Mouse (Mus musculus): Measurements from ENCODE around the gene Rbm47.
"Not testable (repeated sequence)": the region's sequence is repeated elsewhere in the genome, so short reads cannot be mapped to it uniquely, and the experiment has no call there.

The Rbm47 gene

GRCm38 (mm10) chr5:66173018-66173417 is at the start of gene Rbm47:
Rbm47 (minus strand) TSS chr5:66173118.
- no peak for DNase-seq (ENCODE audit: low read depth, low spot score)

GRCm38 (mm10) chr5:66220620-66221019 is 47.7 kb upstream of the Rbm47 start:
- DNase-seq (ENCODE audit: low read depth, low spot score) = no peak

- no peak for DNase-seq (ENCODE audit: low read depth, low spot score)
Measured at GRCm38 (mm10) chr5:66219692-66220091, 46.8 kb upstream of the Rbm47 start.

GRCm38 (mm10) chr5:66215569-66216277 is 42.8 kb upstream of the Rbm47 start:
- no peak for DNase-seq (ENCODE audit: low read depth, low spot score)

- DNase-seq (ENCODE audit: low read depth, low spot score) = no peak
Measured at GRCm38 (mm10) chr5:66214395-66214935, 41.5 kb upstream of the Rbm47 start.

GRCm38 (mm10) chr5:66209532-66210176 is 36.7 kb upstream of the Rbm47 start:
- DNase-seq (ENCODE audit: low read depth, low spot score) = no peak

- DNase-seq (ENCODE audit: low read depth, low spot score) = no peak
Measured at GRCm38 (mm10) chr5:66204966-66205365, 32.0 kb upstream of the Rbm47 start.

- no peak for DNase-seq (ENCODE audit: low read depth, low spot score)
Measured at GRCm38 (mm10) chr5:66203424-66203823, 30.5 kb upstream of the Rbm47 start.

GRCm38 (mm10) chr5:66200044-66200443 is 27.1 kb upstream of the Rbm47 start:
- no peak for DNase-seq (ENCODE audit: low read depth, low spot score)

GRCm38 (mm10) chr5:66195323-66195722 is 22.4 kb upstream of the Rbm47 start:
- no peak for DNase-seq (ENCODE audit: low read depth, low spot score)

- no peak for DNase-seq (ENCODE audit: low read depth, low spot score)
Measured at GRCm38 (mm10) chr5:66193218-66193846, 20.4 kb upstream of the Rbm47 start.

- no peak for DNase-seq (ENCODE audit: low read depth, low spot score)
Measured at GRCm38 (mm10) chr5:66191185-66191503, 18.2 kb upstream of the Rbm47 start.

- no peak for DNase-seq (ENCODE audit: low read depth, low spot score)
Measured at GRCm38 (mm10) chr5:66190481-66191184, 17.7 kb upstream of the Rbm47 start.

- DNase-seq (ENCODE audit: low read depth, low spot score) = not testable (repeated sequence)
Measured at GRCm38 (mm10) chr5:66188591-66188990, 15.7 kb upstream of the Rbm47 start.

GRCm38 (mm10) chr5:66182156-66182555 is 9.2 kb upstream of the Rbm47 start:
- DNase-seq (ENCODE audit: low read depth, low spot score) = no peak

- no peak for DNase-seq (ENCODE audit: low read depth, low spot score)
Measured at GRCm38 (mm10) chr5:66174160-66174837, 1.4 kb upstream of the Rbm47 start.

- no peak for DNase-seq (ENCODE audit: low read depth, low spot score)
Measured at GRCm38 (mm10) chr5:66170591-66170990, 2.3 kb downstream of the Rbm47 start.

- no peak for DNase-seq (ENCODE audit: low read depth, low spot score)
Measured at GRCm38 (mm10) chr5:66169099-66169485, 3.8 kb downstream of the Rbm47 start.

- no peak for DNase-seq (ENCODE audit: low read depth, low spot score)
Measured at GRCm38 (mm10) chr5:66168462-66169098, 4.3 kb downstream of the Rbm47 start.

- no peak for DNase-seq (ENCODE audit: low read depth, low spot score)
Measured at GRCm38 (mm10) chr5:66166931-66167330, 6.0 kb downstream of the Rbm47 start.

GRCm38 (mm10) chr5:66166193-66166629 is 6.7 kb downstream of the Rbm47 start:
- DNase-seq (ENCODE audit: low read depth, low spot score) = no peak
